Comparison of ENCODE assay signal across 7 mouse cellular contexts in genomic region chr17:31456723-31457567, GRCm38 (mm10).
DNase-seq lines count a peak whose midpoint lies in the region; ATAC-seq and TF ChIP-seq lines count a peak whose summit lies in the region.

No protein-coding gene starts in this region.

- H3K9me3 ChIP-seq in kidney, postnatal 0 days (replicated peaks; ENCODE audit: low read length): no peaks in the 10 kb centered on the region
- no peaks in the 10 kb centered on the region for H3K9me3 ChIP-seq in heart, embryonic 16.5 days (replicated peaks; ENCODE audit: control insufficient read depth, low read length)
- H3K9me3 ChIP-seq in stomach, embryonic 14.5 days (ENCODE audit: control insufficient read depth, low read depth, low read length): no peaks in the 10 kb centered on the region

- 0 out of 2 replicates have a peak, but pooled peaks cover 5% of the 10 kb centered on the region for H3K36me3 ChIP-seq in kidney, postnatal 0 days (ENCODE audit: insufficient read depth, low read length)
- H3K36me3 ChIP-seq in heart, embryonic 16.5 days (ENCODE audit: control insufficient read depth, insufficient read depth): no peaks in the 10 kb centered on the region
- peaks cover 8% of the 10 kb centered on the region for H3K36me3 ChIP-seq in stomach, embryonic 14.5 days (ENCODE audit: control insufficient read depth, insufficient read depth, low read length)

- intact Hi-C loops in left cerebral cortex, postnatal 14 days (cut with DNase I): no loop called here

- no peaks in the 10 kb centered on the region for H3K4me1 ChIP-seq in kidney, postnatal 0 days (replicated peaks; ENCODE audit: insufficient read depth, low read length)
- no peaks in the 10 kb centered on the region for H3K4me1 ChIP-seq in heart, embryonic 16.5 days (ENCODE audit: control insufficient read depth, insufficient read depth, low read length)
- H3K4me1 ChIP-seq in stomach, embryonic 14.5 days (ENCODE audit: control insufficient read depth, insufficient read depth, low read length): peaks cover 31% of the 10 kb centered on the region

- no peak overlapping the region for H3K4me3 ChIP-seq in kidney, postnatal 0 days (replicated peaks; ENCODE audit: low read depth, low read length)
- H3K4me3 ChIP-seq in heart, embryonic 16.5 days (ENCODE audit: low read length): no peak overlapping the region
- no peak overlapping the region for H3K4me3 ChIP-seq in stomach, embryonic 14.5 days (ENCODE audit: low read depth, low read length)

- WGBS in kidney, postnatal 0 days: 53% methylated on average over 18 of the region's 18 CpGs
- 63% methylated on average over 18 of the region's 18 CpGs for WGBS in heart, embryonic 16.5 days
- 48% methylated on average over 18 of the region's 18 CpGs for WGBS in stomach, embryonic 14.5 days

- DNase-seq in kidney, postnatal 0 days (ENCODE audit: low spot score): peak; percentile 61
- DNase-seq in kidney, postnatal 25 days: no peak
- peak; percentile 76 for DNase-seq in cerebellum, adult 11-12 months
- DNase-seq in left cerebral cortex, postnatal 14 days (ENCODE audit: low spot score in 2 of 2): peak; percentile 55 to 78
- no peak for DNase-seq in yolk sac, embryonic 10.5 days (ENCODE audit: low spot score)

- H3K27me3 ChIP-seq in kidney, postnatal 0 days (ENCODE audit: insufficient read depth, low read length): no peaks in the 10 kb centered on the region
- H3K27me3 ChIP-seq in heart, embryonic 16.5 days (ENCODE audit: control insufficient read depth, insufficient read depth, low read length): no peaks in the 10 kb centered on the region
- no peaks in the 10 kb centered on the region for H3K27me3 ChIP-seq in stomach, embryonic 14.5 days (ENCODE audit: control insufficient read depth, insufficient read depth, low read length)

- peak; percentile 50; the same call in 1 of the 2 replicates for ATAC-seq in kidney, postnatal 0 days (replicated peaks; ENCODE audit: low FRiP score, low read depth)
- peak; percentile 28; the same call in 1 of the 2 replicates for ATAC-seq in heart, embryonic 16.5 days (replicated peaks; ENCODE audit: extremely low read depth, insufficient read depth, low FRiP score)
- no peak for ATAC-seq in stomach, embryonic 14.5 days (ENCODE audit: insufficient number of reproducible peaks, insufficient read depth, low FRiP score, low read depth)

- no peak overlapping the region for H3K9ac ChIP-seq in kidney, postnatal 0 days (ENCODE audit: low read depth, low read length)
- H3K9ac ChIP-seq in heart, embryonic 16.5 days (ENCODE audit: low read length): no peak overlapping the region
- H3K9ac ChIP-seq in stomach, embryonic 14.5 days (replicated peaks; ENCODE audit: low read depth, low read length): no peak overlapping the region

- no peak overlapping the region for H3K4me2 ChIP-seq in kidney, postnatal 0 days (ENCODE audit: low read length)
- no peak overlapping the region for H3K4me2 ChIP-seq in heart, embryonic 16.5 days (ENCODE audit: low read depth, low read length)
- no peak overlapping the region for H3K4me2 ChIP-seq in stomach, embryonic 14.5 days (replicated peaks; ENCODE audit: low read depth, low read length)

- TF ChIP-seq CTCF in kidney, postnatal 0 days (IDR thresholded peaks at IDR 0.05; ENCODE audit: low read depth): no peak

- H3K27ac ChIP-seq in kidney, postnatal 0 days: no peak overlapping the region
- no peak overlapping the region for H3K27ac ChIP-seq in heart, embryonic 16.5 days (ENCODE audit: low read length)
- peak overlapping the region; percentile 64 for H3K27ac ChIP-seq in stomach, embryonic 14.5 days (ENCODE audit: low read length)

Comparison
In these comparisons a context has a peak if more than half of its experiments do, and no peak if none do; other contexts are left out.
1. DNase-seq: peak in kidney, postnatal 0 days (single experiment), cerebellum, adult 11-12 months (single experiment) and left cerebral cortex, postnatal 14 days (2 of 2); none in kidney, postnatal 25 days (0 of 2) and yolk sac, embryonic 10.5 days (single experiment).